Mouse (Mus musculus): ENCODE data around the gene Fxr2.
"Not testable (repeated sequence)": the region's sequence is repeated elsewhere in the genome, so short reads cannot be mapped to it uniquely, and the experiment has no call there.

The Fxr2 gene

GRCm38 (mm10) chr11:69684128-69684745 lies 51.4 kb downstream of the Fxr2 start:
- DNase-seq (ENCODE audit: low spot score) = no peak

GRCm38 (mm10) chr11:69684936-69685335 lies 52.1 kb downstream of the Fxr2 start:
- DNase-seq (ENCODE audit: low spot score) = no peak

- no peak for DNase-seq (ENCODE audit: low spot score)
These were observed 52.8 kb downstream of the Fxr2 start, which contains the start of gene Tnfsf13 for GRCm38 (mm10) chr11:69685526-69686148. Gene Tnfsf13, minus strand, starts transcription at chr11:69685784.

- DNase-seq (ENCODE audit: low spot score) = no peak
These were observed 53.6 kb downstream of the Fxr2 start for GRCm38 (mm10) chr11:69686377-69686776.

GRCm38 (mm10) chr11:69687061-69687460 lies 54.3 kb downstream of the Fxr2 start:
- DNase-seq (ENCODE audit: low spot score) = no peak

GRCm38 (mm10) chr11:69689891-69690290 lies 57.1 kb downstream of the Fxr2 start:
- DNase-seq (ENCODE audit: low spot score) = no peak

GRCm38 (mm10) chr11:69692196-69692811 lies 59.5 kb downstream of the Fxr2 start:
- DNase-seq (ENCODE audit: low spot score) = no peak

GRCm38 (mm10) chr11:69692863-69693262 lies 60.1 kb downstream of the Fxr2 start:
- no peak for DNase-seq (ENCODE audit: low spot score)

GRCm38 (mm10) chr11:69693421-69693965 lies 60.7 kb downstream of the Fxr2 start:
- no peak for DNase-seq (ENCODE audit: low spot score)

- no peak for DNase-seq (ENCODE audit: low spot score)
These were observed 62.2 kb downstream of the Fxr2 start for GRCm38 (mm10) chr11:69695046-69695360.

GRCm38 (mm10) chr11:69695361-69696181 lies 62.8 kb downstream of the Fxr2 start, which contains the start of the genes Tnfsf12 and Tnfsfm13:
Gene Tnfsf12, minus strand, starts transcription at chr11:69695849.
Gene Tnfsfm13, minus strand, starts transcription at chr11:69696098.
- peak; percentile 45 for DNase-seq (ENCODE audit: low spot score)

GRCm38 (mm10) chr11:69697396-69697795 lies 64.6 kb downstream of the Fxr2 start:
- DNase-seq (ENCODE audit: low spot score) = no peak

GRCm38 (mm10) chr11:69698574-69698973 lies 65.8 kb downstream of the Fxr2 start:
- DNase-seq (ENCODE audit: low spot score) = no peak

- DNase-seq (ENCODE audit: low spot score) = no peak
These were observed 66.8 kb downstream of the Fxr2 start for GRCm38 (mm10) chr11:69699595-69699994.

GRCm38 (mm10) chr11:69702886-69703285 lies 70.1 kb downstream of the Fxr2 start:
- DNase-seq (ENCODE audit: low spot score) = not testable (repeated sequence)

Data from retina, embryonic 14.5 days (tissue).